Mouse (Mus musculus) heart, adult 8-10 months (tissue): ENCODE data around the gene Rapgef1. TPM values are rescaled to one million over a fixed set of nuclear protein-coding genes. Genes with fewer than 3 reads are reported as not detected.
"Not testable (repeated sequence)": the region's sequence is repeated elsewhere in the genome, so short reads cannot be mapped to it uniquely, and the experiment has no call there.

Experiments used
- DNase-seq: peaks from one replicate; pipeline ENCODE4 v3.0.0; 2022; ENCODE audit warnings: low spot score
- total RNA-seq, 4 experiments: library from RNA; stranded (reverse); gene quantifications; 2 replicates each; pipeline ENCODE4 v1.2.4; 2022

The Rapgef1 gene
- total RNA-seq, 4 experiments from 2014 or later: 98.1 to 113 (median 107) TPM

DNA sequence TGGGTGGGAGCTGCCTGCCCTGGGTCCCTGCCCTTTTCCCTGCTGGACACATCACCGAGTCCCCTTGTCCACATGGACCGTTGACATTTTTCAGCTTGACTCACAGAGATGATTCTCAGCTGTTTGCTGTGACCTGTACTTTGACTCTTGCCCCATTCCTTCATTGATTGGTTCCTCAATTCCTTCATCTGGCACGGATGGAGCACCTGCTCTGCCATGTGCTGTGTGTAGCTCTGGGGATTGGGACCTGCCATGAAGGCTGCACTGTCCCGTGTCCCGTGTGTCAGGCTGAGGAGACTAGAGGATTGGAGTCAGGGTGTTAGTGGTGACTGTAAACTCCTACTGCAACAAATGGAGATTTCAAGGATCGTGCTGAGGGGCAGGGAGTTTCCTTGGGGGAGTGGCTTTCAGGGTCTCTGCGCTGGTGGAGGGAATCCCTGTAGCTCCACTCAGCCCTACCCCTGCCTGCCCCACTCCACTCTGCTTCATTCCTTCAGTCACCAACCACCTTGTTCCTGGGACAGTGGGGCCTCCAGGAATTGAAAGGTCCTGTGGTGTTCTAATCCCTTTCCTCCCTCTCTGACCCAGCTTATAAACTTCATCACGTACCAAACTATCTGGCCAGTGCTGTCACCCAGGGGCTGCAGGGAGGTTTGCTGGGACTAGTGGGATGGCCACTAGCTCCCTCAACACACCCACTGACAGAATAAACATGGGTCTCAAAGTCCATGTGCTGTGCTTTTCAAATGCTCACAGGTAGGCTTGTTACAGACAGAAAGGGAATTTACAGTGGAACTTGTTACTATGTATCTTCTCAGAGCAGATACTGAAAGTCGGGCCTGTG, 3.9 kb downstream of the Rapgef1 start:
- DNase-seq: no peak

DNA sequence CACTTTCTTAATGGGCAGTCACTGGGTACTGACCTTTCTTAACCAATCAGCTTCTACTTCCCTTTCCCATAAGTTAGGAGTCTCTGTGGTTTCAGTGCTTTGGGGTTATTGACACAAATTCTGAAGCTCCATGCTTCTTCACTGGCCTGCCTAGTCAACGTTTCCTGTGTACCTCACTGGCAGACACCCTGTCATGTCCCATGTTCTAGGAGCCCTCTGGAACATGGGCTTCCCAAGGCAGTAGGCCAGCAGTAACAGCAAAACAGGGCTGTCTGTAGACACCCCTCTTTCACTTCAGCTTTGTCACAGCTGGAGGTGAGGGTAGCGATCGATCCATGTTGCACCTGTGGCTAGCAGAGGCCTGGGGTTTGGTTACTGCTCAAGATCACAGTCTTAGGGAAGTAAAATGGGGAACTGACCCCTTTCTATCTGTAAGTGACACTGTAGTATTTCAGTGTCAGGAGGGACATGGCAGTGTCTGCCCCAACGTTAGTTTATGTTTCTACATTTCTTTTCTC, 4.6 kb downstream of the Rapgef1 start:
- peak; percentile 25 for DNase-seq

GRCm38 (mm10) chr2:29624739-29625138, 5.2 kb downstream of the Rapgef1 start:
- peak; percentile 76 for DNase-seq

GRCm38 (mm10) chr2:29625573-29626200, 6.2 kb downstream of the Rapgef1 start:
- no peak for DNase-seq

DNA sequence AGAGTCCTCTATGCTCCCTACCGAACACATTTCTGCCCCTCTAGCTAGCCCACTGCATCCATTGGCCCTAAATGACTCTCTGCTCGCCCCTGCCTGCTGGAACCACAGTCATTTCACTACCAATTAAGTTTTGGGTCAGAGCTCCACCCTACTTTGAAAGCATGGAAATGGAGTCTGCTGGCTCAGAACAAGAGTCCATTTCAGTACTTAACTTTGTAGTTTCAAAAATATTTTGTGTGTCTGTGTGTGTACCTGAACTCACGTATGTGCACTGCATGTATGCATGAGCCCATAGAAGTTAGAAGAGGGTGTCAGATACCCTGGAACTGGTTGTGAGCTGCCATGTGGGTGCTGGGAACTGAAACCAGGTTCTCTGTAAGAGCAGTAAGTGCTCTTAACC, 7.8 kb downstream of the Rapgef1 start:
- no peak for DNase-seq

DNA sequence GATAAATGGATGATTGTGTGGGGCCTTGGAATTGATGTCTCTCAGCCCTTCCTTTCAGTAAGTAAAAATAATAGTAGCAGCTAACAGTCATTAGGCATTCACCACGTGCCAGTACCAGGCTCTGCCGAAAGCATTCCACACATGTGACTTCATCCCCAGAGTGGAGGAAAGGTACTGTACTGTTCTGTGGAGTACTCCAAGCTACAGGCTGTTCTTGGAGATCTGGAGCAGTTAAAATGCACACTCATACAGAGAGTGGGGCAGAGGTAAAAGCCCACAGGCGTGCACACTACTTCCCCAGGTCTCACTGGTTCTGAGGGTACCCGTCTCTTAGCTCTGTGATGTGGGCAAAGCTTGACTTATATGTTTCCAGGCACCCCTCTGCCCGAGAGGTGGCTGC, 8.7 kb downstream of the Rapgef1 start:
- DNase-seq: no peak

GRCm38 (mm10) chr2:29628763-29629181, 9.3 kb downstream of the Rapgef1 start:
- DNase-seq: no peak

GRCm38 (mm10) chr2:29629311-29629710, 9.8 kb downstream of the Rapgef1 start:
- no peak for DNase-seq

GRCm38 (mm10) chr2:29630141-29630771, 10.7 kb downstream of the Rapgef1 start:
- DNase-seq: no peak

DNA sequence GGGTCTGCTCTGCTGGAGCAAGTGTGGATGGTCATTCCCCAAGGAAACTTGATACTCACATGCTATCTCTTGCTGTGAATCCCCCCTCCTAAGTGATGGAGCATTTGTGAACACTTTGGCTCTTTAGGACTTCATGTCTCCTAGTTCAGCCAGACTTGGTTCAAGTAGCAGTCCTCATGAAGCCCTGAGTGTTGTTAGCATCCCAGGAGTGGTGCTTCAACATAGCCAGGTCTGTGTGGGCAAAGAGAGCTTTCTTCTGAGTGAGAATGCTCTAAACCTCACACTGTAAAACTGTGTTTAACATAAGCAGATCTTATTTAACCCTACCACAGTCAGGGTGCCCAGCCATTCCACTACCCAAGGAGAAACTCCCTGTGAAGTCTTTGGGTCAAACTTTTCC, 11.5 kb downstream of the Rapgef1 start:
- no peak for DNase-seq

- not testable (repeated sequence) for DNase-seq
Observed at GRCm38 (mm10) chr2:29631564-29632167, 12.1 kb downstream of the Rapgef1 start.

DNA sequence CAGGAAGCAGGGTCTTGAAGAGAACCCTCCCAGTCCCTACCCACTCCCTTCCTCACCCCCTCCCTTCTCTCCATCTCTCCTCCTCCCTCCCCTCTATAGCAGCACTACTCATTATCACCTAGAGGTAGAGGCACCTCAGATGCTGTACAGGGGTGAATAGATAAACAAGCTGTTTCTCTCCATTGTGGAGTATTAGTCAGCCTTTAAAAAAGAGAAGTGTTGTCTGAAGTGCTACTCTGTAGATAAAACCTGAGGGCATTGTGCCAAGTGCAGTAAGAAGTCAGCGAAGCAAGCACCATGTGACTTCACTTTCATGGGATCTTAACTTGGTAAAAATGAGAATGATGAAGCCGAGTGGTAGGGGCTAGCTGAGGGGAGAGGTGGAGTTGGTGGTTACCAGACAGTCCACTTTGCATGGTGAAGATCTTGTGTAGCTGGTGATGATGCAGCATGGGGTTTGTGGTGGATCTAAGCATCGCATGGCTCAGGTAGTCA, 12.7 kb downstream of the Rapgef1 start:
- DNase-seq: no peak

DNA sequence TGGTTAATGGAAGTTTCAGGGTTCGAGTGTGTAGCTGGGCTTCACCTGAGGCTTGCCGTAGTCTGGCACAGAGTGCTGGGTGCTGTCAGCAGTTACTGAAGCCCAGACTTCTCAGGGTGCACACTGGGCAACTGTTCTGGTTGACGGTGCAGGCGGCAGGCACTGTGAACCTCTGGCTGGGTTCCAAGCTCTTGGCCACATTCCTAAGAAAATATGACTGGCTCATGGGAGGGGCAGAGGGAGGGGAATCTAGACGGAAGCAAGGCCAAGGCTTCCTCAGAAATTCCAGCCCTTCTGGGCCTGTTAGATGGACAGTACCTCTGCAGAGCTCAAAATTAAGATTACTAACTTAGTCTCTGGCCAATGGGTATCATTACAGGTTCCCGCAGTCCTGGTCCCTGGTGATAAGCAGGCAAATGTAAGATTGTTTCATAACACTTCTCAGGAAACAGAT, 13.6 kb downstream of the Rapgef1 start:
- peak; percentile 93 for DNase-seq

DNA sequence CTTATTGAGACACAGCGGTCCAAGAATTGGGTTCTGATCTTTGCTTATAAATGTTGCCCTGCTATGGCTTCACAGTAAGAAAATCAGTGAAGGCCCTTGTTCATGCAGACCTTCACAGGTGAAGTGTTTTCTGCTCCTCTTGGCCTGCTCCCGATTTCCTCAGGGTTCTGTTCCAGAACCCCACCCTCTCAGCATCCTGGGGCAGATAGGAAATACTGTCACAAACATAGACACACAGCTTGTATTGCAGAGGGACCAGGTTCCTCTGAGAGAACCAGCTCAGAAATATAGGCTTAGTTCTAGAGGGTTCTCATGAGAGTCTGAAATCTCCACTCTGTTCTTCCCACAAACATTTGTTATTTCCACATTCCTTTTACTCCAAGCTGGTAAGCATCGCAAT, 14.3 kb downstream of the Rapgef1 start:
- DNase-seq: no peak

DNA sequence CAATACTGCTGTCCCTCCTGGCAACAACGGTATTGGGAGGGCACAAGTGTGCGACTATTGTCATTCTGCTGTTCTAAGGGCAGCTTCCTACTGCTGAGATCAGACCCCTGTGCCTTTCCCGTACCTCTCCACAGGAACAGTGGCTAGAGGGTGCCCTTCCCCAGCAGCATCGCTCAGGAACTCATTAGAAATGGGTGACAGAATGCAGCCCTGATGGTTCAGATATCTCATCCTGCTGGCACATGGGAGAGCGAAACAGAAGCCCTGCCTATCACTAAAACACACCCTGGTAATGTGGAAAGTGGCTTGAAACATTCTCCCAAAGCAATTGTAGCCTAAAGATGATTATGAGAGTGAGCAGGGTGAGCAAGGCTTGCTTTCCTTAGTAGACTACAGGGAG, 15.0 kb downstream of the Rapgef1 start:
- no peak for DNase-seq

DNA sequence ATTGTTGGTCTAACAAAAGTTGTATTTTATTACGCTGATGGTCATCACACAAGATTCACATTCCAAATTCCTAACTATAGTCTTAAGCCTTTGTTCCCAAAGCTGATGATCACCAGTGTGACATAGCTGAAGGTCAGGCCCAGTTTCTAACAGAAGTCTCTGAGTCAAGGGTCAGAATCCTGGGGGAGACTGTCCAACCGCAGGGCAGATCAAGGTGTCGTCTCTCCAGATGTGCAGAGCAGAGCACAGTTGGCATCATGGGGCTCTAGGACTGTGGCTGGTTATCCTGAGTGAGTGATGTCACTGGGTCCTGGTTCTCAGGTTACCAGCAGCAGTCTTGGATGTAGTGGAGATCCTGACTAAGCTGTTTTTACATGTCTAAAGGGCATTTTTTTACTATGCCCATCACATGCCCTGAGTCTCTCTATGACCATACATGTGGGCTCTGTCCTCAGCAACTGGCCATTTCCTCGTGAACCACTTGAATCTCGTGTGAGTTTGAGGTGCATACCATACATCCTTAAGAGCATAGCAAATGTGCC, 16.5 kb downstream of the Rapgef1 start:
- no peak for DNase-seq

GRCm38 (mm10) chr2:29637528-29637927, 18.0 kb downstream of the Rapgef1 start:
- no peak for DNase-seq

DNA sequence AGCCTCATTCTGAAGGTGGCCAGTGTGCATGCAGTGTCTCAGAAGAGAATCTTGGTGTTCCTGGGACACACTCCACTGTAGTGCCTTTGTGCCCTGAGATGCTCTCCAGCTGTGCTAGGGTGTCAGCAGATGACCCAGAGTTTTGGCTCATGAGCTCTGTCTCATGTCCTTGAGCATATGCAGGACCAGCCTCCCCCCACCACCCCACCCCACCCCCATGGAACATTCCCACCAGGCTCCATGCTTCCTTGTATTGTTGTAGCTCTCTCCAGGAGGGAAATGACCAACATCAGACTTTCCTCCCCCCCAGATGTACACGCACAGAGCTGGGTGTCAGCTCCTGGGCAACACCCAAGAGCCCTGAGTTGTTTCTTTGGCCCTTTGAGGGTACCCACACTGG, 19.9 kb downstream of the Rapgef1 start:
- DNase-seq: peak; percentile 74

DNA sequence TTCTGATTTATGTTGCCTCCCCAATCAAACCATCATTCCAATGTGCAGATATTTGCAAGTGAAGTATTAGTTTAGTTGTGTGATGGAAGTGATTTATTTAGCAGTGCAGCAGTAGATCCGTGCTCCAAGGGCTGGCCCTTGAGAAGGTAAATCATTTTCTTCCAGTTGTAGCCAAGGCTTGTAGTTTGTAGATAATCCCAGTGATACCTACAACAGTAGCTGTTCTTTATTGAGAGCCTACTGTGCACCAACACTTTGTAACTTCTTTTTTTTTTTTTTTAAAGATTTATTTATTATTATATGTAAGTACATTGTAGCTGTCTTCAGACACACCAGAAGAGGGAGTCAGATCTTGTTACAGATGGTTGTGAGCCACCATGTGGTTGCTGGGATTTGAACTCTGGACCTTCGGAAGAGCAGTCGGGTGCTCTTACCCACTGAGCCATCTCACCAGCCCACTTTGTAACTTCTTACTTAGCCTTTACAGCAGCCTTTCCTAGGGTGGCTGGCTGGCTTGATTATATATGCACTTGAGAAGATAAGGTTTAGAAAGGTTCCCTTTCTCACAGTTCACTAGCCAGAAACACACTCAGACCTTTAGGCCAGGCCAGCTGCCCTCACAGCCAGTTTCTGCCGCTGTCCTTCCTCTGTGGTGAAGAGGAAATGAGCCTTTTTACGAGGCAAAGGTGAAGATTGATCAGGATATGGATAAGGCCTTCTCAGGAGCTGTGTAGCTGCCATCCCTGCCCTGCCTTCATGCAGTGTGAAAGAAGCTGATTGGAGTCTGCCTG, 20.6 kb downstream of the Rapgef1 start:
- DNase-seq: no peak

DNA sequence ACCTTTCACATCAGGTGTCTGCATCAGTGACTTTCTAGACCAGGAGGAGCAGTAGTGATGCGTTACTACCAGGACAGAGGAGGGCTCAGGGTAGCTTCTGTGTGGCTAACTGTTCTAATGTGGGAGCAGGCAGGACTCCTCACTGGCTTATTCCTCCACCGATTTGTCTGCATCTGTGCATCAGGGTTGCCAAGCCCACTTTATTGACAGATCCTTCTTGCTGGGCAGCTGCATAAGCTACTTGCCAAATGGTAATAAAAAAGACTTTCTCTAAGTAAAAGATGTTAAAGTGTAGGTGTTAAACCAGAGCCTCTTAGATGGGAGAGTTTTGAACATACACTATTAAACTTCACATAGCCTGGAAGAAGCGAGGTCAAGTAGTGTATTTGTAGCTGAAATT, 22.2 kb downstream of the Rapgef1 start:
- DNase-seq: no peak

DNA sequence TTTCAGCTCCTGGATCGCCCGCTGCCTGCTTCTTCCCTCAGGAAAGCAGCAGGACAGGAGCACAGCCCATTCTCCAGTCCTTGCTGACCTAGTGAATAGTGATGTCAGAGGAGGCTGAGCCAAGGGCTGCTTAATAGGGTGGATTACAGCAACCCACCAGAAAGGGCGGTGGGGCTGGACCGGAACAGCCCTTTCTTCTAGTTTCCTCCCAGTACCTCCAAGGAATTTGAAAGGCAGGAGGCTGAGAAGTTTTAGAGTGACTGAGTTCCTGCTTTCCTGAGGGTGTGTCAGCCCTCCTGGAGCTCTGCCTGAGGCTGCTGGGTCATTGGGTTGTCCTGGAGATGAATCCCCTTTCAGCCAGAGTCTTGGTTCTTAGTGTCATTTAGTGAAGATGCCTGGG, 23.9 kb downstream of the Rapgef1 start:
- peak; percentile 80 for DNase-seq
